Comparison of ENCODE assay signal across 17 mouse cellular contexts in the genomic region with DNA sequence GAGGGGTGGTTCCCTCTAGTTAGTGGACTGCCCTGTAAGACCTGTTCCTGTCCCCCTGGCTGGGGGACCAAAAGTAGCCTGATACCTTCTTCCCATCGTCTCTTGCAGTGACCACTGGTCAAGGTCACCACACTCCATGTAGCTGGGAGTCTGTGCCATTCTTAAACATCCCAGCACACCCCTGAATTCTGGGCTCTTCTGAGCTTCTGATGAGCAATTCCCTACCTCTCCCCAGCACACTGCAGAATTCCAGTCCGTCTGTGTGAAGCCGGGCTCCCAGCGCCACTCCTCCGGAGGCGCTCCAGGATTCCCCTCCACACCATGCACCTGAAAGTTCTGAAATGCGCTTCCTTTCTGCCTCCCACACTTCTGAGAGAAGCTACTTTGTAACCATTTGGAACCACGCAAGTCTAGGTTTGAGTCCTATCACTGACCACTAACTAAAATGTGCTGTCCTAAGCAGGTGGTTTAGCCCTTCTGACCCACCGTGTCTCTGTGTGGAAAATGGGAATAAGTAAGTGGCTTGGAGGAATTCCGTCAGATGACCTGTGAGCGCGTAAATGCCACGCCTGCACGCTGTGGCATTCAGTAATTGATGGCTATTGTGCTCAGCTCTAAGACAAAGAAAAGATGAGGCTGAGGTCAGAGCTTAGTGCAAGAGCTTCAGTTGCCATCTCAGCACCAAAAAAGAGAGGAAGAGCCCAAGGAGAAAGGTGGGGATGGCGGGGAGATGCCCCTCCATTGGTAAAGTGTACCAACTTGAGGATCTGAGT.
DNase-seq lines count a peak whose midpoint lies in the region; ATAC-seq lines count a peak whose summit lies in the region.
"Had no signal": no experiment of that assay in that cellular context is flagged by ENCODE, and none has a peak within 500 bp of the region (broad histone marks: within the 10 kb centered on the region; RNA-seq: fewer than 3 reads in every experiment).

No protein-coding gene starts in this region.

- H3K4me3 ChIP-seq in hindbrain, embryonic 14.5 days (replicated peaks; ENCODE audit: low read length), result peak overlapping the region; percentile 15
- H3K4me3 ChIP-seq in midbrain, embryonic 16.5 days (ENCODE audit: low read depth, low read length), result no peak overlapping the region; the same call in 1 of the 2 replicates
- H3K4me3 ChIP-seq: liver, embryonic 15.5 days had no signal

- H3K36me3 ChIP-seq in hindbrain, embryonic 14.5 days (replicated peaks; ENCODE audit: control insufficient read depth, insufficient read depth), result no peaks in the 10 kb centered on the region
- H3K36me3 ChIP-seq in midbrain, embryonic 16.5 days (ENCODE audit: control insufficient read depth, insufficient read depth, low read length), result no peaks in the 10 kb centered on the region
- H3K36me3 ChIP-seq: embryonic facial prominence, embryonic 15.5 days; heart, embryonic 15.5 days; liver, embryonic 15.5 days had no signal

- intact Hi-C loops in heart, postnatal 25 days (cut with DNase I), result no loop called here

- H3K9ac ChIP-seq in hindbrain, embryonic 14.5 days, result peak overlapping the region; percentile 50
- H3K9ac ChIP-seq in midbrain, embryonic 16.5 days (ENCODE audit: low read depth, low read length), result no peak overlapping the region
- H3K9ac ChIP-seq: embryonic facial prominence, embryonic 15.5 days; heart, embryonic 15.5 days; liver, embryonic 15.5 days had no signal

- peaks cover 13% of the 10 kb centered on the region for H3K27me3 ChIP-seq in hindbrain, embryonic 14.5 days (ENCODE audit: control insufficient read depth, insufficient read depth, low read length)
- H3K27me3 ChIP-seq in midbrain, embryonic 16.5 days (ENCODE audit: control insufficient read depth, insufficient read depth, low read depth, low read length), result peaks cover 16% of the 10 kb centered on the region

- 9% methylated on average over 15 of the region's 15 CpGs for WGBS in hindbrain, embryonic 14.5 days
- 18% methylated on average over 15 of the region's 15 CpGs for WGBS in midbrain, embryonic 16.5 days

- H3K27ac ChIP-seq in hindbrain, embryonic 14.5 days, result peak overlapping the region; percentile 73
- H3K27ac ChIP-seq in midbrain, embryonic 16.5 days (ENCODE audit: low read length), result no peak overlapping the region
- H3K27ac ChIP-seq: embryonic facial prominence, embryonic 15.5 days; heart, embryonic 15.5 days; liver, embryonic 15.5 days; macrophage had no signal

- H3K9me3 ChIP-seq in hindbrain, embryonic 14.5 days (ENCODE audit: control insufficient read depth, low read length), result no peaks in the 10 kb centered on the region
- no peaks in the 10 kb centered on the region for H3K9me3 ChIP-seq in midbrain, embryonic 16.5 days (replicated peaks; ENCODE audit: control insufficient read depth, low read length, poor library complexity, severe bottlenecking)
- H3K9me3 ChIP-seq: embryonic facial prominence, embryonic 15.5 days; heart, embryonic 15.5 days; liver, embryonic 15.5 days had no signal

- H3K4me1 ChIP-seq in hindbrain, embryonic 14.5 days (replicated peaks; ENCODE audit: control insufficient read depth, insufficient read depth, low read length), result peaks cover 31% of the 10 kb centered on the region
- peaks cover 18% of the 10 kb centered on the region for H3K4me1 ChIP-seq in midbrain, embryonic 16.5 days (ENCODE audit: control insufficient read depth, insufficient read depth, low read length)
- H3K4me1 ChIP-seq: liver, embryonic 15.5 days had no signal

- no peak for ATAC-seq in hindbrain, embryonic 14.5 days (ENCODE audit: low FRiP score)
- ATAC-seq in midbrain, embryonic 16.5 days, result no peak

- peak; percentile 50 for DNase-seq in heart, adult 11 months
- DNase-seq in heart, postnatal 25 days (ENCODE audit: low spot score), result no peak
- DNase-seq in R1 (ENCODE audit: low read depth, low spot score), result peak; percentile 86
- no peak for DNase-seq in hindbrain, embryonic 14.5 days (ENCODE audit: low spot score)
- no peak for DNase-seq in layer of hippocampus, adult 9-11 months
- DNase-seq in adrenal gland, postnatal 10 days, result no peak
- no peak for DNase-seq in layer of hippocampus, adult 11-12 months (ENCODE audit: low spot score)
- DNase-seq: adrenal gland, postnatal 25 days; B cell, adult 2 months; cerebellum, adult 11-12 months; kidney, adult 18-20 months; right cerebral cortex, postnatal 25 days had no signal

- H3K4me2 ChIP-seq in hindbrain, embryonic 14.5 days (replicated peaks), result peak overlapping the region; percentile 52
- H3K4me2 ChIP-seq in midbrain, embryonic 16.5 days (ENCODE audit: low read length), result peak overlapping the region; percentile 4; the same call in 1 of the 2 replicates
- H3K4me2 ChIP-seq: liver, embryonic 15.5 days had no signal

Comparison
In these comparisons a context has a peak if more than half of its experiments do, and no peak if none do; other contexts are left out.
1. DNase-seq: peak in heart, adult 11 months (single experiment) and R1 (single experiment); none in heart, postnatal 25 days (single experiment), hindbrain, embryonic 14.5 days (single experiment), layer of hippocampus, adult 9-11 months (single experiment), adrenal gland, postnatal 10 days (single experiment) and layer of hippocampus, adult 11-12 months (single experiment).